Mouse (Mus musculus): ENCODE measurements around the gene Rpp40. TPM values are rescaled to one million over a fixed set of nuclear protein-coding genes. Genes with fewer than 3 reads are reported as not detected.

Gene Rpp40
- polyA plus RNA-seq, 1 experiment = 38.5 TPM

- Histone ChIP-seq H3K9ac (ENCODE audit: low read depth, poor library complexity, severe bottlenecking) (no peak overlapping the region), H3K36me3 (ENCODE audit: control insufficient read depth, insufficient read depth, low read length, poor library complexity, severe bottlenecking) (0 out of 2 replicates have a peak, but pooled peaks cover 5% of the 10 kb centered on the region), H3K4me3 (ENCODE audit: low read depth, low read length) (no peak overlapping the region), H3K27ac (ENCODE audit: insufficient read depth, low read length) (no peak overlapping the region), H3K9me3 (replicated peaks; ENCODE audit: control insufficient read depth, insufficient read depth, low read length, poor library complexity, severe bottlenecking) (no peaks in the 10 kb centered on the region), H3K4me1 (ENCODE audit: control insufficient read depth, insufficient read depth, low read length) (peaks cover 7% of the 10 kb centered on the region), H3K27me3 (ENCODE audit: control insufficient read depth, insufficient read depth, low read length, poor library complexity, severe bottlenecking) (no peaks in the 10 kb centered on the region)
- TF ChIP-seq CTCF (IDR thresholded peaks at IDR 0.05; ENCODE audit: low read depth, low read length) = no peak
- TF ChIP-seq POLR2A (IDR thresholded peaks at IDR 0.05; ENCODE audit: insufficient read depth, low read length) = no peak
- TF ChIP-seq EP300 (IDR thresholded peaks at IDR 0.05; ENCODE audit: insufficient read depth, low read depth, low read length) = no peak
Observed at GRCm38 (mm10) chr13:35845306-35845705, 60.9 kb downstream of the Rpp40 start.

Other genes starting within 250 kb of the Rpp40 start
- 38.4 and 41.1 TPM in 2 replicates for gene Cdyl, start 246.5 kb downstream of the Rpp40 start, polyA plus RNA-seq (2011; ENCODE audit: insufficient read depth, insufficient read length, low read depth, missing spikeins)
- gene Ppp1r3g, start 52.5 kb upstream of the Rpp40 start, polyA plus RNA-seq (2011; ENCODE audit: insufficient read depth, insufficient read length, low read depth, missing spikeins) = not detected in 2 replicates
- 23.3 and 24.3 TPM in 2 replicates for gene Fars2, start 211.1 kb upstream of the Rpp40 start, polyA plus RNA-seq (2011; ENCODE audit: insufficient read depth, insufficient read length, low read depth, missing spikeins)
- gene Lyrm4, start 211.2 kb upstream of the Rpp40 start, polyA plus RNA-seq (2011; ENCODE audit: insufficient read depth, insufficient read length, low read depth, missing spikeins) = 8.4 and 8.5 TPM in 2 replicates